Mouse (Mus musculus) forebrain, embryonic 11.5 days (tissue): ENCODE results near the gene B3galt1. TPM values are rescaled to one million over a fixed set of nuclear protein-coding genes. Genes with fewer than 3 reads are reported as not detected.

Experiments used
- ATAC-seq: fragments of 200-750 bp; cut with Nextera tagmentation; replicated peaks from 2 replicates; pipeline ENCODE4 v1.8.0; 2017; ENCODE audit warnings: moderate TSS enrichment; ENCODE audit not compliant: low FRiP score
- DNase-seq: peaks from one replicate; pipeline ENCODE4 v3.0.0-alpha.2; 2017; ENCODE audit warnings: low spot score
- H3K27ac ChIP-seq: fragments of 300-500 bp; sonication (generic); 2 replicates; pipeline ENCODE4 v1.5.1; 2014; ENCODE audit warnings: low read depth, low read length
- H3K27me3 ChIP-seq: fragments of 300-500 bp; sonication (generic); 2 replicates; pipeline ENCODE4 v1.6.1; 2014; ENCODE audit warnings: mild to moderate bottlenecking, low read length, mixed read lengths; ENCODE audit not compliant: control insufficient read depth, insufficient read depth
- H3K36me3 ChIP-seq: fragments of 300-500 bp; sonication (generic); 2 replicates; pipeline ENCODE4 v1.6.1; 2014; ENCODE audit warnings: mild to moderate bottlenecking, low read length, moderate library complexity, mixed read lengths; ENCODE audit not compliant: control insufficient read depth, insufficient read depth
- H3K4me1 ChIP-seq: fragments of 300-500 bp; sonication (generic); replicated peaks from 2 replicates; pipeline ENCODE4 v1.6.1; 2014; ENCODE audit warnings: low read length, mixed read lengths; ENCODE audit not compliant: control insufficient read depth, insufficient read depth
- H3K4me2 ChIP-seq: fragments of 300-500 bp; sonication (generic); 2 replicates; pipeline ENCODE4 v1.6.1; 2014; ENCODE audit warnings: low read depth, mild to moderate bottlenecking, low read length, moderate library complexity, mixed read lengths; ENCODE audit not compliant: severe bottlenecking
- H3K4me3 ChIP-seq: fragments of 300-500 bp; sonication (generic); 2 replicates; pipeline ENCODE4 v1.5.1; 2014; ENCODE audit warnings: low read depth, low read length
- H3K9ac ChIP-seq: fragments of 300-500 bp; sonication (generic); 2 replicates; pipeline ENCODE4 v1.6.1; 2014; ENCODE audit warnings: low read length
- H3K9me3 ChIP-seq: fragments of 300-500 bp; sonication (generic); 2 replicates; pipeline ENCODE4 v1.6.1; 2016; ENCODE audit warnings: low read length, mixed read lengths; ENCODE audit not compliant: control insufficient read depth
- WGBS: fragments of 180-500 bp; shearing (Covaris S2); extraction: QIAGEN DNeasy Blood & Tissue Kit; methylation state at CpG from one replicate; pipeline ENCODE4 v1.1.7; 2014; 5-methylcytosine and 5-hydroxymethylcytosine counted together
- polyA plus RNA-seq: library from polyadenylated mRNA; unstranded; fragments of >200 nt; fragmentation: Nextera tagmentation; extraction: Ambion mirVana; gene quantifications from 2 replicates; pipeline ENCODE4 v1.2.1, GENCODE M21; 2014

The B3galt1 gene
- polyA plus RNA-seq, 1 experiment from 2014 or later: 13.4 TPM

DNA sequence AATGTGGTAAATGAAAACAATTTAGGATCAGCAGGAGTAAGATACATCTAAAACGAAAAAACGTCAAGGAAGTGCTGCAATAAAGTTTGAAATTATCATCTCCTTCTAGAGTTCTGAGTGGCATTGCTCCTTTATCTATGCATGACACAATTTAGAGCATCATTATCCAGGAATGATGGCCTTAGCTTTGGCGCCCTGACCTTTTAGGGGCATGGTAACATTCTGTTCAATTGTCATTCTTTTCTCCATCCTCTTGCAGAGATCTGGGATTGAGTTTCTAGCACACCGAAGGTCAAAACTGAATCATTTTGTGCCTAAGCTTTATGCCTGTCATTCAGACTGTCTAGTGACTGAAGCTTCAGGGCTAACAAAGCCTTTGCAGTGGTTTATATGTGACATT lies 231.9 kb downstream of the B3galt1 start:
- Histone ChIP-seq H3K4me2 (no peak overlapping the region), H3K36me3 (no peaks in the 10 kb centered on the region), H3K4me3 (no peak overlapping the region), H3K27me3 (no peaks in the 10 kb centered on the region), H3K9ac (no peak overlapping the region), H3K4me1 (no peaks in the 10 kb centered on the region), H3K9me3 (no peaks in the 10 kb centered on the region), H3K27ac (no peak overlapping the region)
- no peak for DNase-seq
- 88% methylated on average over 4 of the region's 4 CpGs for WGBS
- ATAC-seq: no peak

DNA sequence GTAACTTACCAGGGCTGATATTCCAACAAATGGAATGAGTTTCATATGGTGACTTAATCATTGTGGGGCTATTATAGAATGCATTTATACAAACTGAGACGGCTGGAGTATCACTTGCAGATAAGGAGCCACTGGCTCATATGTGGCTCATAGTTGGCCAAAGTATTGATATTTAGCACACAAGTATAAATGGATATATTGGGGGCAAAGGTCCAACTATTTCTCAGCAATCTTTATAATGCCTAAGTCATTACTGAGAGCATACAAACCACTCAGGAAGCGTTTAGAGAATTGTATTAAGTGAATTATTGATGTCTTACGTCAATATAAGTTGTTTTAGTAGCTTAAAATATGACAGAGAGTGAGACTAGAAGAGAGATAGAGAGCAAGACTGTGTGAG lies 234.3 kb downstream of the B3galt1 start:
- Histone ChIP-seq H3K9ac (no peak overlapping the region), H3K4me1 (no peaks in the 10 kb centered on the region), H3K36me3 (no peaks in the 10 kb centered on the region), H3K4me2 (no peak overlapping the region), H3K27me3 (no peaks in the 10 kb centered on the region), H3K9me3 (no peaks in the 10 kb centered on the region), H3K4me3 (no peak overlapping the region), H3K27ac (no peak overlapping the region)
- ATAC-seq (no peak), DNase-seq (no peak)
- 93% methylated on average over 3 of the region's 3 CpGs for WGBS

DNA sequence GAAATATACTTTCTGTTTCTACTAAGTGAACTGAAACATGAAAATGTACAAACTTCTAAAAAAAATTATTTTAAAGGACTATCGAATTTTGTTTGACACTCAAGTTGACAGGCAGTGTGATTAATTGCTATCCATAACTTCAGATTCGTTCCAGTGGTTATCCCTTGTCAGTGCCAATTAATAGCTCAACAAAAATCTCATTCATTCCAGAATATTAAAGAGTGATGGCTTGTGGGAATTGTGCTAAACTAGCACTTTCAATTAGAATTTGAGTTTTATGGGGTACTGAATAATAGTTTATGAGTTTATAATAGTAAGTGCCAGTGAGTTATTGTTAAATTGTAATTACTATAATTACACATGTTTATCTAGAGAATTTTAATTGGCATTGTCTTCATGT lies 250.5 kb downstream of the B3galt1 start:
- Histone ChIP-seq H3K9ac (no peak overlapping the region), H3K4me1 (no peaks in the 10 kb centered on the region), H3K9me3 (no peaks in the 10 kb centered on the region), H3K4me2 (no peak overlapping the region), H3K27me3 (no peaks in the 10 kb centered on the region), H3K36me3 (no peaks in the 10 kb centered on the region), H3K4me3 (no peak overlapping the region), H3K27ac (no peak overlapping the region)
- WGBS: 77% methylated on average over 2 of the region's 2 CpGs
- ATAC-seq (no peak), DNase-seq (no peak)

DNA sequence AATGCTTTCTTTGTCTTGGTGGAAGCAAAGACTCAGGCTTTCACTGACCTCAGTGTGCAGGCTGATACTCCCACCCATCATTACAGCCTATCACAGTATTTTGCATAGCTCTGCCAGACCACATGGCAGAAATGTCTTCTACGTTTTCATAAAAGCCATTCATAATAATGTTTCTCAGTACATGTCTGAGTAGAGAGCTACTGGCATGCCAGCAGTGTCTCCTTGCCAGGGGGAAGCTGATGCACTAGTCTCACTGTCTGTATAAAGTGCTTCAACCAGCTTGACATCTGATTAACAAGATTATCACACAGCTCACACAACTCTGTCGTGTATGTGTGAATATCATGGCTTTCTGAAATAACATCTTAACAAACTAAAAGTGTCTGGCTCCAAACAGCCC lies 252.3 kb downstream of the B3galt1 start:
- Histone ChIP-seq H3K36me3 (no peaks in the 10 kb centered on the region), H3K27me3 (no peaks in the 10 kb centered on the region), H3K4me1 (no peaks in the 10 kb centered on the region), H3K4me2 (no peak overlapping the region), H3K4me3 (no peak overlapping the region), H3K27ac (no peak overlapping the region), H3K9ac (no peak overlapping the region), H3K9me3 (no peaks in the 10 kb centered on the region)
- DNase-seq (no peak), ATAC-seq (no peak)
- 71% methylated on average over 2 of the region's 2 CpGs for WGBS

DNA sequence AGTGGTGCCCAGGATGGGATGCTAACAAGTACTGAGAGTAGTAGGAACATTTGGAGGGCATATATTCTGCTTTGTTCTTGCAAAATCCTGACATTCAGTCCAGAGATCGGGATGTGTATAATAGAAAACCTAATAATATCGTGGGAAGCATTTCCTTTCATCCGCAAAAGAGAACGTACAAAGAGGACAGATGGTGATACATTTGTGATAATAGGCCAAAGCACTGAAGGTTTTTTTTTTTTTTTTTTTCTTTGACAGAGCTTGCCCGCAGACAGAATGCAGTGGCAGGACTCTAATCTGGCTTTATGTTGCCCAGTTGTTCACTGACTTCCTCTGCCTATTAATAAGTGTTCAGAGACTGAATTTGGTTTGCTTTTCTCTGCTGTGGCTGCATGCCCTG lies 256.7 kb downstream of the B3galt1 start:
- no peaks in the 10 kb centered on the region for H3K36me3 ChIP-seq
- no peaks in the 10 kb centered on the region for H3K27me3 ChIP-seq
- 78% methylated on average over 5 of the region's 5 CpGs for WGBS
- ATAC-seq (no peak), DNase-seq (no peak)
- no peak overlapping the region for H3K4me3 ChIP-seq
- no peak overlapping the region for H3K9ac ChIP-seq
- no peak overlapping the region for H3K4me2 ChIP-seq
- H3K9me3 ChIP-seq: no peaks in the 10 kb centered on the region
- no peaks in the 10 kb centered on the region for H3K4me1 ChIP-seq
- H3K27ac ChIP-seq: no peak overlapping the region

DNA sequence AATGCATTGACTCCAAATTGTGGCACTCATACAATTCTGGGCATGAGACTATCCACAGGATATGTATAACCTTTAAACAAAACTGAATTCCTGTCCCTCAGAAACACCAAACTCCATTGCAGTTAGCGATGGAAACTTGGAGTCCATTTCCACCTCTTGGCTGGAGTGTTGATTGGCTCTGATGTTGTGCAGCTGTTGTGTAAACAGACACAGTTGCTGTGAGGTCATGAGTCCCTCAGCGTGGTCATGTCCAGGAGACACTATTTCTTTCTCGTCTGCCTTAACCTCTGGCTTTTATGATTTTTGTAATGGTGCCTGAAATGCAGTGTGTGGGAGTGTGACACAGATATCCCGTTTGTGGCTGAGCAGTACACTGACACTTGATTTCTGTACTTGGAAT lies 262.0 kb downstream of the B3galt1 start:
- Histone ChIP-seq H3K4me3 (no peak overlapping the region), H3K4me1 (no peaks in the 10 kb centered on the region), H3K9me3 (no peaks in the 10 kb centered on the region), H3K27ac (no peak overlapping the region), H3K4me2 (no peak overlapping the region), H3K27me3 (no peaks in the 10 kb centered on the region), H3K9ac (no peak overlapping the region), H3K36me3 (no peaks in the 10 kb centered on the region)
- 87% methylated on average over 4 of the region's 4 CpGs for WGBS
- no peak for DNase-seq
- no peak for ATAC-seq

DNA sequence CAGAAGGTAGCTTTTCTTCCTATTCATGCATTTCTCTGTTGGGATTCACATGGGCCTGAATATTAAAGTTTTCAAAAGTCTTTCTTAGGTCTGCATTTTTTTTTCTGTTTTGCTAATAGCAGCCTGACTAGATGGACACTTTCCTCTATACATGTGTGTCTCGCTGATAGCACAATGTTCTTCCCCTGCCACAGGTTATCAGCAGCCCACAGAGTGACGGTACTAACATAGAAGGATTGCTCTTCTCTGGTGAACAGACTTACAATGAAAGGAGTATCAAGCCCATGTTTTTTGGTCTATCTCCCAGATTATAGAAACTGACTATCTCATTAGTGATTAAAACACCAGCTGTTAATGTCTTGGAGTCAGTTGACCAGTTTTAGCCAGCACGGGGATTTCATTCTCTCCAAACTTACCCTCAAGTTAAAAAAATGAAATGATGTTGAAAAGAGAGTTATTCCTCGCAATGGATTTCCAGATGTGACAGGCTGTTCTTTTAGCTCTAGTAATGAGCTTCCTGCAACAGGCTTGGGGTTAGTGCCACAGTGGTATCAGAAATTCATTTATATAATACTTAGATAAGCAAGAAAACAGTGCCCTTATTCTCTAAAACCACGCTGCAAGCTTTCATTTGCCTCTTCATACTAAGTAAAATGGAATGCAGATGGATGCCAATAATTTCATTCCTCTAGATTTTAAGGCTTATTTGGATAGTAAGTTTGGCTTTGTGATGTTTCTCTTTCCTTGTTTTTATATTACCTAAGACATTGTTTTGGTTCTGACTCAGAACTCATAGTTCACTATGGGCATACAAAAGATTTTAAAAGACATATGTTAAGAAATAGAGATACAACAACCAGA lies 263.6 kb downstream of the B3galt1 start:
- H3K9me3 ChIP-seq: no peaks in the 10 kb centered on the region
- no peak overlapping the region for H3K27ac ChIP-seq
- no peak overlapping the region for H3K9ac ChIP-seq
- 91% methylated on average over 5 of the region's 5 CpGs for WGBS
- no peak for DNase-seq
- no peaks in the 10 kb centered on the region for H3K36me3 ChIP-seq
- no peaks in the 10 kb centered on the region for H3K27me3 ChIP-seq
- no peaks in the 10 kb centered on the region for H3K4me1 ChIP-seq
- ATAC-seq: no peak
- no peak overlapping the region for H3K4me3 ChIP-seq
- no peak overlapping the region for H3K4me2 ChIP-seq

DNA sequence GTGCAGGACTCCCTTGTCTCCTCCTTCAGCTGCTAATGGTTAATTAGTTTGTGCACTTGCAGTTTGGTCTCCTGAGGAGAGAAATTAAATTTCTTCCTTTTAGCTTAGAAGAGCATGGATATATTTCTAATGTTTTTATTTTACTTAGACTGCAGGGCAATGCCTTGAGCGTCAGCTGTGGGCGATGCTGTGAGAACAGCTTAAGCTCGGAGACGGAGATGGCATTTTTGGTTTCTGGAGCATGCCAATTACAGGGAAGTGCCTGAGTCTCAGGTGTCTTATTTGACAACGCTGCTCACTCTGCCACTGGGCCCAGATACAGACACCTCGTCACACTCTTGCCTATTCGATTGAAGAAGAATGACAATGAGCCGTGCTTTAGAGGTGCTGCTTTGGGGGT lies 282.1 kb downstream of the B3galt1 start:
- Histone ChIP-seq H3K4me2 (no peak overlapping the region), H3K4me3 (no peak overlapping the region), H3K9ac (no peak overlapping the region), H3K27me3 (no peaks in the 10 kb centered on the region), H3K9me3 (no peaks in the 10 kb centered on the region), H3K36me3 (no peaks in the 10 kb centered on the region), H3K27ac (no peak overlapping the region), H3K4me1 (no peaks in the 10 kb centered on the region)
- 74% methylated on average over 8 of the region's 8 CpGs for WGBS
- DNase-seq (no peak), ATAC-seq (no peak)

DNA sequence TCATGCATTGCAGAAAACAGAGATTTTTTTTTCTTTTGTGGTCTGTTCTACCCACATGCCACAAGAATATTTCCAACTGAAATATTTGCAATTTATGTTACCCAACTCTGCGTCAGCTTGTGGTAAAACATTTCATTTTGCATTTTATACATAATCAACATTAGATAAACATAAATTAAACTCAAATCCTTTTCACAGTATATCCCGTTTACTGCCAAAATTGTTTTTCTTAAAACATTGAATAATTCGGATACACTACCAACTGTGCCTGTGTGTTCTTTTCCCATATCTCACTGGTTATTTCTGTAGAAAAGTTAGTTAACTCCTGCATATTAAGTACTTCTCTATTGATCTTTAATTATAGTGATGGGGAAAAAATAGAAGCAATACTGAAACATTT lies 285.1 kb downstream of the B3galt1 start:
- WGBS: 94% methylated on average over 3 of the region's 3 CpGs
- no peak overlapping the region for H3K27ac ChIP-seq
- H3K9ac ChIP-seq: no peak overlapping the region
- no peaks in the 10 kb centered on the region for H3K9me3 ChIP-seq
- no peaks in the 10 kb centered on the region for H3K27me3 ChIP-seq
- ATAC-seq (no peak), DNase-seq (no peak)
- no peaks in the 10 kb centered on the region for H3K36me3 ChIP-seq
- no peaks in the 10 kb centered on the region for H3K4me1 ChIP-seq
- no peak overlapping the region for H3K4me3 ChIP-seq
- H3K4me2 ChIP-seq: no peak overlapping the region
